Mouse (Mus musculus): ENCODE data around the gene Mid1.
"Not testable (repeated sequence)": the region's sequence is repeated elsewhere in the genome, so short reads cannot be mapped to it uniquely, and the experiment has no call there.

The Mid1 gene

GRCm38 (mm10) chrX:170020690-170021050, 335.7 kb downstream of the Mid1 start:
- peak; percentile 78 for DNase-seq

GRCm38 (mm10) chrX:170021205-170021604, 336.2 kb downstream of the Mid1 start:
- not testable (repeated sequence) for DNase-seq

- DNase-seq: not testable (repeated sequence)
Observed at GRCm38 (mm10) chrX:170021750-170022461, 336.9 kb downstream of the Mid1 start.
